Comparison of ENCODE assay signal across 28 mouse cellular contexts in the genomic region with DNA sequence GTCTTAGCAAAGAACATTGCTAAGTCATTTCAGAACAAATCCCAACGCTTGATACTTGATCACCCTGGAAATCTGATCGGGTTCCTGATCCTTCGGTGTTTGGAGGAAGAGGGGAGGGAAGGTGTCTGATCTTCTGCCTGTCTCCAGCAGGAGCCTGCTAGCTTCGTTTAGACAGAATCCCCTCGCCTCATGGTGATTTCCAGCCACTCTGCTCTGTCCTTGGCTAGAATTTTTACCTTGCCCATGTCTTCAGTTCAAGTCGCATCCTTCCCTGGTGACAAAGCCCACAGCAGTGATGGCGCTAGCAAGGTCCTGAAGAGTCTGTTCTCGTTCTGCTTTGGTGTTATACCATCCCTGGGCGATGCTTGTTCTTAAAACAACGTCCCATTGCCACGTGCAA. TPM values are rescaled to one million over a fixed set of nuclear protein-coding genes. Genes with fewer than 3 reads are reported as not detected.
A peak's percentile ranks its signal among the peaks of the same experiment; 100 is the strongest.
DNase-seq lines count a peak whose midpoint lies in the region; ATAC-seq and TF ChIP-seq lines count a peak whose summit lies in the region.
"Had no signal": no experiment of that assay in that cellular context is flagged by ENCODE, and none has a peak within 500 bp of the region (broad histone marks: within the 10 kb centered on the region; RNA-seq: fewer than 3 reads in every experiment).

No protein-coding gene starts in this region.

- no peaks in the 10 kb centered on the region for H3K27me3 ChIP-seq in kidney, embryonic 15.5 days
- H3K27me3 ChIP-seq in embryonic facial prominence, embryonic 10.5 days (replicated peaks; ENCODE audit: low read depth, poor library complexity, severe bottlenecking), result no peaks in the 10 kb centered on the region
- H3K27me3 ChIP-seq in embryonic facial prominence, embryonic 15.5 days, result no peaks in the 10 kb centered on the region
- H3K27me3 ChIP-seq in stomach, postnatal 0 days (ENCODE audit: control insufficient read depth, insufficient read depth, low read length), result no peaks in the 10 kb centered on the region
- H3K27me3 ChIP-seq in neural tube, embryonic 15.5 days (replicated peaks), result no peaks in the 10 kb centered on the region
- H3K27me3 ChIP-seq: forebrain, embryonic 15.5 days; hindbrain, embryonic 15.5 days; intestine, embryonic 15.5 days; limb, embryonic 13.5 days; liver, embryonic 13.5 days; neural tube, embryonic 12.5 days had no signal

- DNase-seq in kidney, adult 9 months, result no peak
- no peak for DNase-seq in embryonic facial prominence, embryonic 10.5 days (ENCODE audit: low spot score)
- no peak for DNase-seq in stomach, postnatal 0 days (ENCODE audit: low spot score)
- no peak for DNase-seq in kidney, postnatal 10 days
- DNase-seq: adrenal gland, postnatal 36 days; cerebellum, adult 2 months; cerebellum, postnatal 14 days; gastrocnemius, postnatal 25 days; heart, adult 2 months; heart, postnatal 14 days; kidney, adult 8-10 months; liver, embryonic 13.5 days; thymus, adult 2 months; thymus, postnatal 4 days had no signal

- peaks cover 24% of the 10 kb centered on the region for H3K4me1 ChIP-seq in kidney, embryonic 15.5 days
- peaks cover 8% of the 10 kb centered on the region; the same call in 1 of the 2 replicates for H3K4me1 ChIP-seq in embryonic facial prominence, embryonic 10.5 days
- peaks cover 7% of the 10 kb centered on the region; the same call in 1 of the 2 replicates for H3K4me1 ChIP-seq in embryonic facial prominence, embryonic 15.5 days
- H3K4me1 ChIP-seq in stomach, postnatal 0 days (replicated peaks; ENCODE audit: control insufficient read depth, insufficient read depth), result no peaks in the 10 kb centered on the region
- H3K4me1 ChIP-seq in neural tube, embryonic 15.5 days, result no peaks in the 10 kb centered on the region
- H3K4me1 ChIP-seq: forebrain, embryonic 15.5 days; liver, embryonic 13.5 days; neural tube, embryonic 12.5 days had no signal

- TF ChIP-seq CTCF in stomach, postnatal 0 days (IDR thresholded peaks at IDR 0.05; ENCODE audit: low read depth), result no peak

- 0 out of 2 replicates have a peak overlapping the region, but pooled peaks have one; percentile 25 for H3K4me2 ChIP-seq in kidney, embryonic 15.5 days
- H3K4me2 ChIP-seq in embryonic facial prominence, embryonic 15.5 days (replicated peaks), result 0 out of 2 replicates have a peak overlapping the region, but pooled peaks have one; percentile 17
- H3K4me2 ChIP-seq in stomach, postnatal 0 days (replicated peaks; ENCODE audit: low read depth), result 0 out of 2 replicates have a peak overlapping the region, but pooled peaks have one; percentile 11
- H3K4me2 ChIP-seq in neural tube, embryonic 15.5 days, result no peak overlapping the region
- H3K4me2 ChIP-seq: forebrain, embryonic 15.5 days; hindbrain, embryonic 15.5 days; intestine, embryonic 15.5 days; liver, embryonic 13.5 days; midbrain, embryonic 11.5 days; neural tube, embryonic 12.5 days had no signal

- no peaks in the 10 kb centered on the region for H3K9me3 ChIP-seq in kidney, embryonic 15.5 days (replicated peaks)
- H3K9me3 ChIP-seq in embryonic facial prominence, embryonic 10.5 days, result no peaks in the 10 kb centered on the region
- H3K9me3 ChIP-seq in embryonic facial prominence, embryonic 15.5 days (replicated peaks), result no peaks in the 10 kb centered on the region
- no peaks in the 10 kb centered on the region for H3K9me3 ChIP-seq in stomach, postnatal 0 days (ENCODE audit: control insufficient read depth, low read length)
- H3K9me3 ChIP-seq in neural tube, embryonic 15.5 days (replicated peaks), result no peaks in the 10 kb centered on the region
- H3K9me3 ChIP-seq: forebrain, embryonic 10.5 days; forebrain, embryonic 15.5 days; hindbrain, embryonic 10.5 days; hindbrain, embryonic 15.5 days; intestine, embryonic 15.5 days; limb, embryonic 13.5 days; neural tube, embryonic 12.5 days had no signal

- no peak overlapping the region for H3K9ac ChIP-seq in kidney, embryonic 15.5 days
- H3K9ac ChIP-seq in embryonic facial prominence, embryonic 15.5 days, result no peak overlapping the region
- H3K9ac ChIP-seq in stomach, postnatal 0 days (ENCODE audit: low read length), result no peak overlapping the region
- H3K9ac ChIP-seq in neural tube, embryonic 15.5 days (replicated peaks), result no peak overlapping the region
- H3K9ac ChIP-seq: forebrain, embryonic 15.5 days; hindbrain, embryonic 15.5 days; intestine, embryonic 15.5 days; limb, embryonic 13.5 days; liver, embryonic 13.5 days; neural tube, embryonic 12.5 days had no signal

- no peak overlapping the region for H3K27ac ChIP-seq in kidney, embryonic 15.5 days
- H3K27ac ChIP-seq in embryonic facial prominence, embryonic 10.5 days (replicated peaks), result peak overlapping the region; percentile 55
- H3K27ac ChIP-seq in embryonic facial prominence, embryonic 15.5 days (replicated peaks), result peak overlapping the region; percentile 83
- peak overlapping the region; percentile 80 for H3K27ac ChIP-seq in stomach, postnatal 0 days (replicated peaks)
- H3K27ac ChIP-seq in neural tube, embryonic 15.5 days (replicated peaks), result no peak overlapping the region
- H3K27ac ChIP-seq: forebrain, embryonic 10.5 days; forebrain, embryonic 15.5 days; heart, adult 2 months; hindbrain, embryonic 15.5 days; intestine, embryonic 15.5 days; limb, embryonic 13.5 days; liver, embryonic 13.5 days; neural tube, embryonic 12.5 days had no signal

- no peak for ATAC-seq in kidney, embryonic 15.5 days (replicated peaks; ENCODE audit: low FRiP score)
- no peak for ATAC-seq in embryonic facial prominence, embryonic 15.5 days (ENCODE audit: insufficient number of reproducible peaks, low FRiP score, low TSS enrichment, low read depth)
- no peak for ATAC-seq in stomach, postnatal 0 days (ENCODE audit: low FRiP score, low TSS enrichment)
- no peak for ATAC-seq in neural tube, embryonic 15.5 days (ENCODE audit: low FRiP score)
- ATAC-seq: CD4-positive, CD25-positive, alpha-beta regulatory T cell, adult 4 months; forebrain, embryonic 15.5 days; midbrain, embryonic 16.5 days had no signal

- no peaks in the 10 kb centered on the region for H3K36me3 ChIP-seq in kidney, embryonic 15.5 days
- no peaks in the 10 kb centered on the region for H3K36me3 ChIP-seq in embryonic facial prominence, embryonic 10.5 days (replicated peaks)
- no peaks in the 10 kb centered on the region for H3K36me3 ChIP-seq in embryonic facial prominence, embryonic 15.5 days
- H3K36me3 ChIP-seq in stomach, postnatal 0 days (ENCODE audit: control insufficient read depth, insufficient read depth, low read length), result no peaks in the 10 kb centered on the region
- H3K36me3 ChIP-seq in neural tube, embryonic 15.5 days, result no peaks in the 10 kb centered on the region
- H3K36me3 ChIP-seq: forebrain, embryonic 10.5 days; forebrain, embryonic 15.5 days; hindbrain, embryonic 10.5 days; hindbrain, embryonic 15.5 days; intestine, embryonic 15.5 days; limb, embryonic 13.5 days; liver, embryonic 13.5 days; neural tube, embryonic 12.5 days had no signal

- H3K4me3 ChIP-seq in kidney, embryonic 15.5 days (replicated peaks), result no peak overlapping the region
- no peak overlapping the region for H3K4me3 ChIP-seq in embryonic facial prominence, embryonic 10.5 days
- H3K4me3 ChIP-seq in embryonic facial prominence, embryonic 15.5 days (replicated peaks), result no peak overlapping the region
- no peak overlapping the region for H3K4me3 ChIP-seq in stomach, postnatal 0 days (ENCODE audit: low read depth, low read length)
- H3K4me3 ChIP-seq in neural tube, embryonic 15.5 days (replicated peaks), result no peak overlapping the region
- H3K4me3 ChIP-seq: forebrain, embryonic 10.5 days; forebrain, embryonic 15.5 days; heart, adult 2 months; hindbrain, embryonic 10.5 days; hindbrain, embryonic 15.5 days; intestine, embryonic 15.5 days; limb, embryonic 13.5 days; liver, embryonic 13.5 days; neural tube, embryonic 12.5 days had no signal

- 67% methylated on average over 11 of the region's 11 CpGs for WGBS in kidney, embryonic 15.5 days
- 73% methylated on average over 11 of the region's 11 CpGs for WGBS in embryonic facial prominence, embryonic 10.5 days
- WGBS in embryonic facial prominence, embryonic 15.5 days, result 64% methylated on average over 11 of the region's 11 CpGs
- 63% methylated on average over 11 of the region's 11 CpGs for WGBS in stomach, postnatal 0 days
- 89% methylated on average over 11 of the region's 11 CpGs for WGBS in neural tube, embryonic 15.5 days

- no peak for TF ChIP-seq EP300 in stomach, postnatal 0 days (optimal IDR thresholded peaks at IDR 0.05)

RNA-seq across cellular contexts. Expression of a gene that starts 16.5 kb away (rescaled TPM):
- 0.38 and 0.55 TPM in 2 replicates for polyA plus RNA-seq in kidney, embryonic 15.5 days (2015; fragmentation: Nextera tagmentation; extraction: Ambion mirVana)
- polyA plus RNA-seq in embryonic facial prominence, embryonic 10.5 days (2016; fragmentation: Nextera tagmentation; extraction: Ambion mirVana), result 0.36 and 0.52 TPM in 2 replicates
- polyA plus RNA-seq in embryonic facial prominence, embryonic 15.5 days (2015; fragmentation: Nextera tagmentation; extraction: Ambion mirVana), result 1.0 and 1.2 TPM in 2 replicates
- 0.21 and 0.51 TPM in 2 replicates for polyA plus RNA-seq in stomach, postnatal 0 days (2015; fragmentation: Nextera tagmentation; extraction: Ambion mirVana)
- 0.49 and 0.73 TPM in 2 replicates for polyA plus RNA-seq in neural tube, embryonic 15.5 days (2015; fragmentation: Nextera tagmentation; extraction: Ambion mirVana)
- polyA plus RNA-seq: small intestine, adult 2 months had no signal

RNA-seq across cellular contexts. Expression of a gene that starts 40.6 kb away (rescaled TPM):
- 14.4 and 16.1 TPM in 2 replicates for polyA plus RNA-seq in kidney, embryonic 15.5 days (2015; fragmentation: Nextera tagmentation; extraction: Ambion mirVana)
- polyA plus RNA-seq in embryonic facial prominence, embryonic 10.5 days (2016; fragmentation: Nextera tagmentation; extraction: Ambion mirVana), result 8.3 and 10.6 TPM in 2 replicates
- 14.9 and 19.1 TPM in 2 replicates for polyA plus RNA-seq in embryonic facial prominence, embryonic 15.5 days (2015; fragmentation: Nextera tagmentation; extraction: Ambion mirVana)
- polyA plus RNA-seq in stomach, postnatal 0 days (2015; fragmentation: Nextera tagmentation; extraction: Ambion mirVana), result 13.8 and 14.8 TPM in 2 replicates
- 7.7 and 8.6 TPM in 2 replicates for polyA plus RNA-seq in neural tube, embryonic 15.5 days (2015; fragmentation: Nextera tagmentation; extraction: Ambion mirVana)

Comparison
In these comparisons a context has a peak if more than half of its experiments do, and no peak if none do; other contexts are left out.
1. H3K27ac ChIP-seq: peak in embryonic facial prominence, embryonic 10.5 days (single experiment), embryonic facial prominence, embryonic 15.5 days (single experiment) and stomach, postnatal 0 days (single experiment); none in kidney, embryonic 15.5 days (single experiment) and neural tube, embryonic 15.5 days (single experiment).